ENCODE assay signal across 8 mouse cellular contexts in the genomic region with DNA sequence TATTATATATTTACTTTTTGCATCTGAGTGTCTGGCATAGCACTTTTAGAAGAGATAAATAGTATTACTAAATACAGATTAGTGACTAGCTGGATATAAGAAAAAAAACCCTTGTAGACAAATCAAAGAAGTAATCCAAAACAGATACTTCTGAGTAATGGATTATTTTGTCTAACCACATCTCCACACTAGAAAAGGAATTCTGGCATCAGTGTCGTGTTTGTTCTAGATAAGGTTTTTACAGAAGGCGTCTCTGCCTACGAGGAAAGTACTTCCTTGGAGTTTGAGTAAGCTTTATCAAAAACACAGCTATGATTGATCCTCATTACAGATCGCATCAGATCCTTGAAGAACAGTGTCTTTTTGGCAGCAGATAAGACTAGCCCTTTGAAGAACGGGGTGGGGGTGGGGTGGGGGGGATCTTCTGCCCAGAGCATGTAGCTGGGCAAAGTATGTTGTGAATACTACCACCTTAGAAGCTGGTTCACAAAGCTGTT. TPM values are rescaled to one million over a fixed set of nuclear protein-coding genes. Genes with fewer than 3 reads are reported as not detected.
DNase-seq lines count a peak whose midpoint lies in the region; ATAC-seq and TF ChIP-seq lines count a peak whose summit lies in the region.

No protein-coding gene starts in this region.

- H3K27ac ChIP-seq in heart, embryonic 14.5 days (replicated peaks in 1 of 2; ENCODE audit: control insufficient read depth in 1 of 2, insufficient read depth in 1 of 2, low read depth in 2 of 2, low read length in 2 of 2): 0 out of 4 replicates have a peak overlapping the region, but pooled peaks of 1 of the 2 experiments have one; percentile 88
- H3K27ac ChIP-seq in ES-Bruce4 (ENCODE audit: insufficient read depth, low read length): no peak overlapping the region
- peak overlapping the region; percentile 94 for H3K27ac ChIP-seq in forebrain, postnatal 0 days (ENCODE audit: low read depth, low read length)
- no peak overlapping the region for H3K27ac ChIP-seq in liver, postnatal 0 days (ENCODE audit: low read depth)

- peak overlapping the region; percentile 79 to 90 for H3K4me3 ChIP-seq in heart, embryonic 14.5 days (ENCODE audit: control insufficient read depth in 1 of 2, insufficient read depth in 1 of 2, low read depth in 1 of 2, low read length in 2 of 2)
- H3K4me3 ChIP-seq in ES-Bruce4 (ENCODE audit: low read depth, low read length): peak overlapping the region; percentile 92
- H3K4me3 ChIP-seq in forebrain, postnatal 0 days (ENCODE audit: low read depth, low read length): peak overlapping the region; percentile 79
- peak overlapping the region; percentile 75 for H3K4me3 ChIP-seq in liver, postnatal 0 days (ENCODE audit: low read depth, low read length)

- H3K36me3 ChIP-seq in heart, embryonic 14.5 days (ENCODE audit: control insufficient read depth, insufficient read depth, low read length): no peaks in the 10 kb centered on the region
- no peaks in the 10 kb centered on the region for H3K36me3 ChIP-seq in ES-Bruce4 (ENCODE audit: control insufficient read depth, insufficient read depth, low read length, poor library complexity, severe bottlenecking)
- no peaks in the 10 kb centered on the region for H3K36me3 ChIP-seq in forebrain, postnatal 0 days (ENCODE audit: insufficient read depth)
- no peaks in the 10 kb centered on the region for H3K36me3 ChIP-seq in liver, postnatal 0 days (replicated peaks; ENCODE audit: insufficient read depth, low read length)

- 15% methylated on average over 5 of the region's 5 CpGs for WGBS in heart, embryonic 14.5 days
- 14% methylated on average over 5 of the region's 5 CpGs for WGBS in forebrain, postnatal 0 days
- 12% methylated on average over 5 of the region's 5 CpGs for WGBS in liver, postnatal 0 days (ENCODE audit: insufficient replicate concordance)

- TF ChIP-seq POLR2A in ES-Bruce4 (IDR thresholded peaks at IDR 0.05; ENCODE audit: insufficient read depth, low read length): no peak

- no peak for TF ChIP-seq CTCF in ES-Bruce4 (IDR thresholded peaks at IDR 0.05; ENCODE audit: low read depth, low read length)
- TF ChIP-seq CTCF in forebrain, postnatal 0 days (IDR thresholded peaks at IDR 0.05; ENCODE audit: low read depth): no peak
- TF ChIP-seq CTCF in liver, postnatal 0 days (IDR thresholded peaks at IDR 0.05; ENCODE audit: low read depth): no peak

- no peaks in the 10 kb centered on the region for H3K27me3 ChIP-seq in heart, embryonic 14.5 days (ENCODE audit: control insufficient read depth, insufficient read depth, low read length)
- no peaks in the 10 kb centered on the region for H3K27me3 ChIP-seq in ES-Bruce4 (ENCODE audit: control insufficient read depth, insufficient read depth, low read length, poor library complexity, severe bottlenecking)
- no peaks in the 10 kb centered on the region for H3K27me3 ChIP-seq in forebrain, postnatal 0 days (ENCODE audit: insufficient read depth, low read length)
- no peaks in the 10 kb centered on the region for H3K27me3 ChIP-seq in liver, postnatal 0 days (ENCODE audit: insufficient read depth, low read length)

- no peak for DNase-seq in heart, adult 9 months (ENCODE audit: low spot score in 2 of 2)
- DNase-seq in forebrain, postnatal 0 days: no peak
- no peak for DNase-seq in liver, postnatal 0 days
- no peak for DNase-seq in embryo, embryonic 10.5 days (ENCODE audit: low spot score)
- DNase-seq in right cerebral cortex, adult 18-20 months: no peak
- no peak for DNase-seq in layer of hippocampus, adult 18-20 months (ENCODE audit: low spot score in 2 of 2)

- no peak for TF ChIP-seq EP300 in ES-Bruce4 (IDR thresholded peaks at IDR 0.05; ENCODE audit: insufficient read depth, low read depth, low read length)
- TF ChIP-seq EP300 in liver, postnatal 0 days (IDR thresholded peaks at IDR 0.05; ENCODE audit: low read depth): no peak

- H3K4me2 ChIP-seq in heart, embryonic 14.5 days (ENCODE audit: low read length): peak overlapping the region; percentile 90
- peak overlapping the region; percentile 79 for H3K4me2 ChIP-seq in forebrain, postnatal 0 days (ENCODE audit: low read depth)
- peak overlapping the region; percentile 91 for H3K4me2 ChIP-seq in liver, postnatal 0 days (ENCODE audit: low read depth, low read length)

- peaks cover 0 to 13% of the 10 kb centered on the region in 2 experiments; a peak in 2 of 4 replicates for H3K4me1 ChIP-seq in heart, embryonic 14.5 days (ENCODE audit: control insufficient read depth in 2 of 2, insufficient read depth in 2 of 2, low read length in 2 of 2)
- peaks cover 2% of the 10 kb centered on the region for H3K4me1 ChIP-seq in ES-Bruce4 (ENCODE audit: control insufficient read depth, insufficient read depth, low read length)
- H3K4me1 ChIP-seq in forebrain, postnatal 0 days (ENCODE audit: insufficient read depth): peaks cover 7% of the 10 kb centered on the region; the same call in 1 of the 2 replicates
- peaks cover 9% of the 10 kb centered on the region for H3K4me1 ChIP-seq in liver, postnatal 0 days (ENCODE audit: insufficient read depth)

- no peaks in the 10 kb centered on the region for H3K9me3 ChIP-seq in heart, embryonic 14.5 days (ENCODE audit: control insufficient read depth, low read length)
- H3K9me3 ChIP-seq in ES-Bruce4 (replicated peaks; ENCODE audit: control insufficient read depth, insufficient read depth, low read length, poor library complexity, severe bottlenecking): no peaks in the 10 kb centered on the region
- H3K9me3 ChIP-seq in forebrain, postnatal 0 days (ENCODE audit: low read length): no peaks in the 10 kb centered on the region
- H3K9me3 ChIP-seq in liver, postnatal 0 days (ENCODE audit: low read length): no peaks in the 10 kb centered on the region

- no peak for ATAC-seq in heart, embryonic 14.5 days (ENCODE audit: insufficient number of reproducible peaks, insufficient read depth, low FRiP score, low read depth)
- no peak for ATAC-seq in forebrain, postnatal 0 days
- no peak for ATAC-seq in liver, postnatal 0 days

- peak overlapping the region; percentile 90 for H3K9ac ChIP-seq in heart, embryonic 14.5 days (ENCODE audit: low read length)
- peak overlapping the region; percentile 87 for H3K9ac ChIP-seq in ES-Bruce4 (ENCODE audit: low read depth, poor library complexity, severe bottlenecking)
- peak overlapping the region; percentile 94 for H3K9ac ChIP-seq in forebrain, postnatal 0 days
- H3K9ac ChIP-seq in liver, postnatal 0 days (replicated peaks): no peak overlapping the region; the same call in 1 of the 2 replicates

RNA-seq across cellular contexts. Expression of gene Cers5, which starts 1.6 kb away (rescaled TPM):
- polyA plus RNA-seq in heart, embryonic 14.5 days (2014; fragmentation: Nextera tagmentation; extraction: Ambion mirVana): 55.3 and 60.8 TPM in 2 replicates
- 49.5 and 52.1 TPM in 2 replicates for polyA plus RNA-seq in ES-Bruce4 (2011; ENCODE audit: insufficient read depth, insufficient read length, low read depth, missing spikeins)
- 95.7 and 99.2 TPM in 2 replicates for total RNA-seq in forebrain, postnatal 0 days (2014; rRNA removed)
- 69.5 and 76.8 TPM in 2 replicates for polyA plus RNA-seq in forebrain, postnatal 0 days (2015; fragmentation: Nextera tagmentation; extraction: Ambion mirVana)
- polyA plus RNA-seq in liver, postnatal 0 days (2015; fragmentation: Nextera tagmentation; extraction: Ambion mirVana): 6.7 and 7.0 TPM in 2 replicates
- 10 to 100 TPM; 26.4 to 29.7 TPM for total RNA-seq in layer of hippocampus, adult 18-20 months (2021)

RNA-seq across cellular contexts. Expression of gene Cox14, which starts 45.6 kb away (rescaled TPM):
- 230 and 237 TPM in 2 replicates for polyA plus RNA-seq in heart, embryonic 14.5 days (2014; fragmentation: Nextera tagmentation; extraction: Ambion mirVana)
- polyA plus RNA-seq in ES-Bruce4 (2011; ENCODE audit: insufficient read depth, insufficient read length, low read depth, missing spikeins): 36.3 and 37.8 TPM in 2 replicates
- 69.0 and 86.2 TPM in 2 replicates for total RNA-seq in forebrain, postnatal 0 days (2014; rRNA removed)
- 177 and 209 TPM in 2 replicates for polyA plus RNA-seq in forebrain, postnatal 0 days (2015; fragmentation: Nextera tagmentation; extraction: Ambion mirVana)
- 111 and 117 TPM in 2 replicates for polyA plus RNA-seq in liver, postnatal 0 days (2015; fragmentation: Nextera tagmentation; extraction: Ambion mirVana)
- total RNA-seq in layer of hippocampus, adult 18-20 months (2021): 100 to 1,000 TPM; 123 to 127 TPM

RNA-seq across cellular contexts. Expression of gene Gpd1, which starts 53.7 kb away (rescaled TPM):
- 0.80 and 1.1 TPM in 2 replicates for polyA plus RNA-seq in heart, embryonic 14.5 days (2014; fragmentation: Nextera tagmentation; extraction: Ambion mirVana)
- 0.28 and 1.9 TPM in 2 replicates for polyA plus RNA-seq in ES-Bruce4 (2011; ENCODE audit: insufficient read depth, insufficient read length, low read depth, missing spikeins)
- total RNA-seq in forebrain, postnatal 0 days (2014; rRNA removed): 6.0 and 6.1 TPM in 2 replicates
- 3.9 and 4.3 TPM in 2 replicates for polyA plus RNA-seq in forebrain, postnatal 0 days (2015; fragmentation: Nextera tagmentation; extraction: Ambion mirVana)
- 147 and 150 TPM in 2 replicates for polyA plus RNA-seq in liver, postnatal 0 days (2015; fragmentation: Nextera tagmentation; extraction: Ambion mirVana)
- 100 to 1,000 TPM; 130 to 153 TPM for total RNA-seq in layer of hippocampus, adult 18-20 months (2021)

Comparison
In these comparisons a context has a peak if more than half of its experiments do, and no peak if none do; other contexts are left out.
1. RNA of gene Gpd1, which starts 53.7 kb away (polyA plus RNA-seq): 147 to 150 TPM in liver, postnatal 0 days; 3.9 to 4.3 TPM in forebrain, postnatal 0 days, 0.80 to 1.1 TPM in heart, embryonic 14.5 days and 0.28 to 1.9 TPM in ES-Bruce4; every median in the first group is over 10 times any median in the second.
2. Peak in every context shown above with its lines, with median percentiles within 50 percentile points of each other: H3K4me2 ChIP-seq and H3K4me3 ChIP-seq.